Mouse (Mus musculus): ENCODE data around the gene Samd7. TPM values are rescaled to one million over a fixed set of nuclear protein-coding genes. Genes with fewer than 3 reads are reported as not detected.

Samd7 gene
- total and polyA plus RNA-seq, 2 experiments from 2014 or later: 0.11 to 0.33 TPM

- TF ChIP-seq CTCF (IDR thresholded peaks at IDR 0.05; ENCODE audit: low read depth): no peak
- no peak overlapping the region for H3K4me3 ChIP-seq (ENCODE audit: low read depth, low read length)
- no peaks in the 10 kb centered on the region for H3K27me3 ChIP-seq (ENCODE audit: insufficient read depth, low read length)
- no peaks in the 10 kb centered on the region for H3K9me3 ChIP-seq (ENCODE audit: low read length)
- 94% methylated on average over 4 of the region's 4 CpGs for WGBS
- no peak overlapping the region for H3K27ac ChIP-seq (ENCODE audit: low read depth, low read length)
- no peaks in the 10 kb centered on the region for H3K36me3 ChIP-seq (ENCODE audit: insufficient read depth)
- no peaks in the 10 kb centered on the region for H3K4me1 ChIP-seq (ENCODE audit: insufficient read depth)
- no peak overlapping the region for H3K9ac ChIP-seq
- H3K4me2 ChIP-seq (ENCODE audit: low read depth): no peak overlapping the region
- no peak for DNase-seq
- ATAC-seq: no peak
Measured at GRCm38 (mm10) chr3:30754696-30755095, 8.6 kb downstream of the Samd7 start.

- TF ChIP-seq CTCF (IDR thresholded peaks at IDR 0.05; ENCODE audit: low read depth): no peak
- Histone ChIP-seq H3K4me2 (ENCODE audit: low read depth) (no peak overlapping the region), H3K36me3 (ENCODE audit: insufficient read depth) (no peaks in the 10 kb centered on the region), H3K4me3 (ENCODE audit: low read depth, low read length) (no peak overlapping the region), H3K9me3 (ENCODE audit: low read length) (no peaks in the 10 kb centered on the region), H3K4me1 (ENCODE audit: insufficient read depth) (no peaks in the 10 kb centered on the region), H3K27me3 (ENCODE audit: insufficient read depth, low read length) (no peaks in the 10 kb centered on the region), H3K27ac (ENCODE audit: low read depth, low read length) (no peak overlapping the region), H3K9ac (no peak overlapping the region)
- ATAC-seq (peak; percentile 55; the same call in 1 of the 2 replicates), DNase-seq (no peak)
- 80% methylated on average over 4 of the region's 4 CpGs for WGBS
Measured at GRCm38 (mm10) chr3:30764877-30765276, 18.8 kb downstream of the Samd7 start.

GRCm38 (mm10) chr3:30765311-30766027 lies 19.4 kb downstream of the Samd7 start:
- Histone ChIP-seq H3K27ac (ENCODE audit: low read depth, low read length) (no peak overlapping the region), H3K27me3 (ENCODE audit: insufficient read depth, low read length) (no peaks in the 10 kb centered on the region), H3K4me2 (ENCODE audit: low read depth) (no peak overlapping the region), H3K9me3 (ENCODE audit: low read length) (no peaks in the 10 kb centered on the region), H3K36me3 (ENCODE audit: insufficient read depth) (no peaks in the 10 kb centered on the region), H3K4me3 (ENCODE audit: low read depth, low read length) (no peak overlapping the region), H3K9ac (no peak overlapping the region), H3K4me1 (ENCODE audit: insufficient read depth) (no peaks in the 10 kb centered on the region)
- DNase-seq (no peak), ATAC-seq (no peak)
- 84% methylated on average over 10 of the region's 10 CpGs for WGBS
- no peak for TF ChIP-seq CTCF (IDR thresholded peaks at IDR 0.05; ENCODE audit: low read depth)

GRCm38 (mm10) chr3:30766177-30766576 lies 20.1 kb downstream of the Samd7 start:
- no peak for DNase-seq
- TF ChIP-seq CTCF (IDR thresholded peaks at IDR 0.05; ENCODE audit: low read depth): no peak
- 72% methylated on average over 7 of the region's 7 CpGs for WGBS
- Histone ChIP-seq H3K4me1 (ENCODE audit: insufficient read depth) (no peaks in the 10 kb centered on the region), H3K27ac (ENCODE audit: low read depth, low read length) (no peak overlapping the region), H3K9ac (no peak overlapping the region), H3K4me3 (ENCODE audit: low read depth, low read length) (no peak overlapping the region), H3K9me3 (ENCODE audit: low read length) (no peaks in the 10 kb centered on the region), H3K27me3 (ENCODE audit: insufficient read depth, low read length) (no peaks in the 10 kb centered on the region), H3K36me3 (ENCODE audit: insufficient read depth) (no peaks in the 10 kb centered on the region), H3K4me2 (ENCODE audit: low read depth) (no peak overlapping the region)
- ATAC-seq: no peak

- Histone ChIP-seq H3K27me3 (ENCODE audit: insufficient read depth, low read length) (no peaks in the 10 kb centered on the region), H3K9me3 (ENCODE audit: low read length) (no peaks in the 10 kb centered on the region), H3K4me1 (ENCODE audit: insufficient read depth) (no peaks in the 10 kb centered on the region), H3K4me2 (ENCODE audit: low read depth) (no peak overlapping the region), H3K36me3 (ENCODE audit: insufficient read depth) (no peaks in the 10 kb centered on the region), H3K9ac (no peak overlapping the region), H3K4me3 (ENCODE audit: low read depth, low read length) (no peak overlapping the region), H3K27ac (ENCODE audit: low read depth, low read length) (no peak overlapping the region)
- ATAC-seq (no peak), DNase-seq (no peak)
- WGBS: 88% methylated on average over 6 of the region's 6 CpGs
- no peak for TF ChIP-seq CTCF (IDR thresholded peaks at IDR 0.05; ENCODE audit: low read depth)
Measured at GRCm38 (mm10) chr3:30767271-30767670, 21.2 kb downstream of the Samd7 start.

- ATAC-seq: no peak
Measured at GRCm38 (mm10) chr3:30769755-30770515, 23.8 kb downstream of the Samd7 start.

GRCm38 (mm10) chr3:30771560-30771959 lies 25.5 kb downstream of the Samd7 start:
- no peaks in the 10 kb centered on the region for H3K4me1 ChIP-seq (ENCODE audit: insufficient read depth)
- ATAC-seq: no peak
- H3K36me3 ChIP-seq (ENCODE audit: insufficient read depth): no peaks in the 10 kb centered on the region
- TF ChIP-seq CTCF (IDR thresholded peaks at IDR 0.05; ENCODE audit: low read depth): no peak
- no peak for DNase-seq
- no peak overlapping the region for H3K4me2 ChIP-seq (ENCODE audit: low read depth)
- H3K27me3 ChIP-seq (ENCODE audit: insufficient read depth, low read length): no peaks in the 10 kb centered on the region
- no peaks in the 10 kb centered on the region for H3K9me3 ChIP-seq (ENCODE audit: low read length)
- no peak overlapping the region for H3K27ac ChIP-seq (ENCODE audit: low read depth, low read length)
- WGBS: 96% methylated on average over 1 of the region's 1 CpGs
- no peak overlapping the region for H3K9ac ChIP-seq
- H3K4me3 ChIP-seq (ENCODE audit: low read depth, low read length): no peak overlapping the region

More at GRCm38 (mm10) chr3:30769755-30770515, 23.8 kb downstream of the Samd7 start:
- Histone ChIP-seq H3K36me3 (ENCODE audit: insufficient read depth) (no peaks in the 10 kb centered on the region), H3K4me1 (ENCODE audit: insufficient read depth) (no peaks in the 10 kb centered on the region), H3K4me2 (ENCODE audit: low read depth) (no peak overlapping the region), H3K27me3 (ENCODE audit: insufficient read depth, low read length) (no peaks in the 10 kb centered on the region), H3K4me3 (ENCODE audit: low read depth, low read length) (no peak overlapping the region), H3K9ac (no peak overlapping the region), H3K9me3 (ENCODE audit: low read length) (no peaks in the 10 kb centered on the region), H3K27ac (ENCODE audit: low read depth, low read length) (no peak overlapping the region)
- TF ChIP-seq CTCF (IDR thresholded peaks at IDR 0.05; ENCODE audit: low read depth): no peak
- no peak for DNase-seq
- 71% methylated on average over 10 of the region's 10 CpGs for WGBS
